Mouse (Mus musculus) G1E (cell line): ENCODE measurements around the gene Klrk1.
"Not testable (repeated sequence)": the region's sequence is repeated elsewhere in the genome, so short reads cannot be mapped to it uniquely, and the experiment has no call there.

ENCODE experiments used
- CTCF ChIP-seq: IDR thresholded peaks from 2 replicates; pipeline ENCODE4 v1.5.1; 2012; ENCODE audit warnings: low read depth, low read length, inconsistent platforms, mixed read lengths
- GATA1 ChIP-seq: IDR thresholded peaks from 2 replicates; pipeline ENCODE4 v1.6.1; 2012; ENCODE audit warnings: borderline replicate concordance, low read length, inconsistent platforms, mixed read lengths

GRCm38 (mm10) chr6:129643237-129643636 is 19.6 kb upstream of the Klrk1 start, which contains the start of gene Klrc3:
- TF ChIP-seq CTCF, GATA1: not testable (repeated sequence)
